Mouse (Mus musculus) intestine, embryonic 14.5 days (tissue): ENCODE results near the gene Smg6. TPM values are rescaled to one million over a fixed set of nuclear protein-coding genes. Genes with fewer than 3 reads are reported as not detected.

ENCODE experiments used
- ATAC-seq: fragments of 200-750 bp; cut with Nextera tagmentation; replicated peaks from 2 replicates; pipeline ENCODE4 v1.8.0; 2017; ENCODE audit warnings: low read depth, moderate number of reproducible peaks, moderate TSS enrichment, moderate library complexity; ENCODE audit not compliant: low FRiP score, low TSS enrichment
- DNase-seq: peaks from one replicate; pipeline ENCODE4 v3.0.0-alpha.2; 2018; ENCODE audit warnings: low spot score
- H3K27ac ChIP-seq: fragments of 300-500 bp; sonication (generic); 2 replicates; pipeline ENCODE4 v1.5.1; 2014; ENCODE audit warnings: low read depth, mild to moderate bottlenecking, control low read depth
- H3K27me3 ChIP-seq: fragments of 300-500 bp; sonication (generic); replicated peaks from 2 replicates; pipeline ENCODE4 v1.6.1; 2014; ENCODE audit warnings: low read length, control low read depth; ENCODE audit not compliant: control insufficient read depth, insufficient read depth
- H3K36me3 ChIP-seq: fragments of 300-500 bp; sonication (generic); 2 replicates; pipeline ENCODE4 v1.6.1; 2014; ENCODE audit warnings: low read length, control low read depth; ENCODE audit not compliant: control insufficient read depth, insufficient read depth
- H3K4me1 ChIP-seq: fragments of 300-500 bp; sonication (generic); replicated peaks from 2 replicates; pipeline ENCODE4 v1.6.1; 2014; ENCODE audit warnings: low read length, control low read depth, mixed read lengths; ENCODE audit not compliant: control insufficient read depth, insufficient read depth
- H3K4me2 ChIP-seq: fragments of 300-500 bp; sonication (generic); 2 replicates; pipeline ENCODE4 v1.6.1; 2014; ENCODE audit warnings: low read length
- H3K4me3 ChIP-seq: fragments of 300-500 bp; sonication (generic); 2 replicates; pipeline ENCODE4 v1.5.1; 2014; ENCODE audit warnings: low read depth, low read length, control low read depth, mixed read lengths
- H3K9ac ChIP-seq: fragments of 300-500 bp; sonication (generic); 2 replicates; pipeline ENCODE4 v1.6.1; 2014; ENCODE audit warnings: mild to moderate bottlenecking, low read length
- H3K9me3 ChIP-seq: fragments of 300-500 bp; sonication (generic); 2 replicates; pipeline ENCODE4 v1.6.1; 2016; ENCODE audit warnings: low read length, control low read depth; ENCODE audit not compliant: control insufficient read depth
- WGBS: fragments of 180-500 bp; shearing (Covaris S2); extraction: QIAGEN DNeasy Blood & Tissue Kit; methylation state at CpG from one replicate; pipeline ENCODE4 v1.1.7; 2014; 5-methylcytosine and 5-hydroxymethylcytosine counted together
- polyA plus RNA-seq: library from polyadenylated mRNA; unstranded; fragments of >200 nt; fragmentation: Nextera tagmentation; extraction: Ambion mirVana; gene quantifications from 2 replicates; pipeline ENCODE4 v1.2.1, GENCODE M21; 2014

Gene Smg6
- 15.3 and 15.7 TPM in 2 replicates for polyA plus RNA-seq

DNA sequence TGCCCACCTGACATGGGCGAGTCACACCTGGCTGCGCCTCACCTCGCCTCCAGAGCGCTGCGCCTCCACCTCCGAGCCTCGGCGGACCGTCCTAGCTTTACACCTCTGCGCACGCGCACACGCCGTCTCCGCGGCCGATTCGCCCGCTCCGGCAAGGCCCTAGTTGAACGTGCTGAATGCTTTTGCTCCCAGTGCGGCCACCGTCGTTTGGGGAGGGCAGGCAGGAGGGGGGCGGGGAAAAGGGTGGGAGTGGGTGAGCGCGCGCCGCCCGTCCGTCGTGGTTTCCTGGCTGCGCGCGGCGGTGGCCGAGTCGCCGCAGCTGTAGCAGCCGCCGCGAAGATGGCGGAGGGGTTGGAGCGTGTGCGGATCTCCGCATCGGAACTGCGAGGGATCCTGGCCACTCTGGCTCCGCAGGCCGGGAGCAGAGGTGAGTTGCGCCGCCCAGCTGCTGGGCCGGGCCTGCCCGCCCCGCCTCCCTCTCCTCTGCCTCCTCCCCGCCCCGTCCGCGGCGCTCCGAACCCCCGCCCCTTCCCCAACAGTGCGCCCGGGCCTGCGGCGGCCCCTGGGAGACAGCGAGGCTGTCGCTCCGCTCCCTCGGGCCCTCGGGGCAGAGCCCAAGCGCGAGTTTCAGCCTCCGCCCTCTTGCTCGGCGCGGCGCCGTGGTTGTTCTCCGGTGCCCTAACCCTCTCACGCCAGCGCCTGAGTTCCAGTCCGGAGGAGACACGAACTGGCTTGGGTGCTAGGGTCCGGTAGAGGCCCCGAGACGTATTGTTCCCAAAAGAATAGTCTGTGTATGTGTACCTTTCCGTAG lies at the start of gene Smg6, which contains the start of gene Srr:
Gene Smg6, plus strand, starts transcription at position 247 of the 811 bp plus-strand sequence.
Gene Srr, minus strand, starts transcription at position 372 of the 811 bp plus-strand sequence.
- DNase-seq, result peak; percentile 97
- Histone ChIP-seq H3K9me3 (no peaks in the 10 kb centered on the region), H3K4me2 (peak within 1 kb of the TSS; percentile 63), H3K4me1 (peaks cover 16% of the 10 kb centered on the region), H3K9ac (peak within 1 kb of the TSS; percentile 94), H3K27me3 (no peaks in the 10 kb centered on the region), H3K27ac (peak within 1 kb of the TSS; percentile 97), H3K4me3 (peak within 1 kb of the TSS; percentile 98), H3K36me3 (peaks cover 13% of the 10 kb centered on the region)
- peak; percentile 97 for ATAC-seq
- under 1% methylated on average over 82 of the region's 88 CpGs for WGBS

DNA sequence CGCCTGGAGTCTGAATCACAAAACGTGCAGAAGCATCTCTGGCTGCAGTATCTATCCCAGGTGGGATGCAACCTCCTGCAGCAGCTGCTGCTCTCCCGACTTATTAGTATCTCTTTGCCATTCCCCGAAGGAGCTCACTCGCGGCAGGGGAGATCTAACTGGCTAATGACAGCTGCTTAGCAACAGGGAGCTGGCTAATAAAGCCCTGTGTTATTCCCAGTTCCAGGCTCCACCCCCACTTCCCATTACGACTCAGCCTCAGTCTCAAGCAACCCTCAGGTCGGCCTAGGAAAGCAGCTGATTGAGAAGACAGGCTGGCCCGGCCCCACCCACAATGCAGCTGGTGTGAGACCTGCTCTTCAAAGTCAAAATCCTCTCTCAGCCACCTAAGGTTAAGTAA lies 48.8 kb upstream of the Smg6 start:
- H3K4me2 ChIP-seq, result peak overlapping the region; percentile 31

DNA sequence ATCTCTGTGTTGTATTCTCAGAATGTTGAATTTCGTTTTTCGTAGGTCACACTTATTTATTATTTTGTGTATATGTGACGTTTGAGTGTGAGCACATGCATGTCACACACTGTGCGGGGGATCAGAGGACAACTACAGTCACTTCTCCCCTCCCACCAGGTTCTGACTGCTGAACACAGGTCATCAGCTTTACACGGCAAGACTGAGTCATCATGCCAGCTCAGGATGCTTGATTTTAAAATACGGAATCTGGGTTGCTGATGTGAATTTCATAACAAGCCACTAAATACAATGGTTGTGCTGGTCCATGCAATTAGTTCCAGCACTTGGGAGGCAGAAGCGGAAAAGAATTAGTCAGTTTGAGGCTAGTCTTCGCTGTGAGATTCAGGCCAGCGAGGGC lies 44.6 kb upstream of the Smg6 start:
- H3K36me3 ChIP-seq, result no peaks in the 10 kb centered on the region
- ATAC-seq (no peak), DNase-seq (no peak)
- 86% methylated on average over 9 of the region's 9 CpGs for WGBS
- H3K4me3 ChIP-seq, result no peak overlapping the region
- H3K27me3 ChIP-seq, result no peaks in the 10 kb centered on the region
- H3K4me2 ChIP-seq, result no peak overlapping the region
- no peak overlapping the region for H3K27ac ChIP-seq
- H3K9ac ChIP-seq, result no peak overlapping the region
- no peaks in the 10 kb centered on the region for H3K9me3 ChIP-seq
- peaks cover 13% of the 10 kb centered on the region; the same call in 1 of the 2 replicates for H3K4me1 ChIP-seq

More for the DNA sequence above, 48.8 kb upstream of the Smg6 start:
- DNase-seq, result peak; percentile 65
- 2% methylated on average over 9 of the region's 9 CpGs for WGBS
- H3K27me3 ChIP-seq, result no peaks in the 10 kb centered on the region
- H3K4me3 ChIP-seq, result no peak overlapping the region
- H3K36me3 ChIP-seq, result no peaks in the 10 kb centered on the region
- H3K9me3 ChIP-seq, result no peaks in the 10 kb centered on the region
- ATAC-seq, result peak; percentile 87
- no peak overlapping the region for H3K9ac ChIP-seq
- H3K4me1 ChIP-seq, result peaks cover 12% of the 10 kb centered on the region; the same call in 1 of the 2 replicates
- no peak overlapping the region for H3K27ac ChIP-seq

DNA sequence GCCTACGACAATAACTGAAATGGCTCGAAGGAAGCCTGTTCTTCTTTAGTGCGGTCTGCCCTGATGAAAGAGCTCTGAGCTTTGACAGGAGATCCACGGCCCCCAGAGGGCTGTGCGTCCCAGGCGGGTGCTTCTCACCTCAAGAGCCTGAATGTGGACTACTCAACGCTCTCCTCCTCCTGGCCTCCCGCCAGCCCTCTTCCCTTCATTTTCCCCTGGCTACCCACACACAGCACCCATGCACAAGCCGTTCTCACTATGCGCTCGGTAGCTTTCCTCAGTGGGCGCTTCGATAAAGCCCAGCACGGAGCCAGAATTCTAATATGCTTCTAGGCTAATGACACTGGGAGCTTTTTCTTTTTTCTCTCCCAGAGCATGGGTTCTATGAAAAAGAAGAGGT lies 43.6 kb upstream of the Smg6 start:
- 53% methylated on average over 14 of the region's 14 CpGs for WGBS
- no peak overlapping the region for H3K4me3 ChIP-seq
- H3K4me2 ChIP-seq, result no peak overlapping the region
- H3K4me1 ChIP-seq, result peaks cover 6% of the 10 kb centered on the region; the same call in 1 of the 2 replicates
- no peak overlapping the region for H3K27ac ChIP-seq
- ATAC-seq, result no peak
- no peaks in the 10 kb centered on the region for H3K9me3 ChIP-seq
- H3K36me3 ChIP-seq, result no peaks in the 10 kb centered on the region
- no peak for DNase-seq
- no peak overlapping the region for H3K9ac ChIP-seq
- no peaks in the 10 kb centered on the region for H3K27me3 ChIP-seq

DNA sequence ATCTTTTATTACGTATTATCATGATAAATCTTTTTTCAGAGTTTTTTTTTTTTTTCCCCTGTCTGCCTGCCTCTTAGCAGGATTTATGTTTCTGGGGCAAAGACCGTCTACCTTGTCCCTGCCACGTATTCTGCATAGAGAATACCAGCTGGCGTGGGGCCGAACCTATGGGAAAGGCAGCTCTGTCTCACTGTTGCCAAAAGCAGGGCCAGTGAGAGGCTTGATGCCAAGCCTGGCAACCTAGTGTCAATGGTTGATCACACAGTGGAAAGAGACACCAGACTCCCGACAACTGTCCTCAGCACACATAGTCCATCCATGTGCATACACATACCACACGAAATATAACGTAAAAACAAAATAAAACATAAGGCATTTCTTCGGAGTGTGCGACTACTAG lies 42.5 kb upstream of the Smg6 start:
- ATAC-seq, result no peak
- no peak overlapping the region for H3K4me2 ChIP-seq
- WGBS, result 95% methylated on average over 10 of the region's 10 CpGs
- H3K4me1 ChIP-seq, result 0 out of 2 replicates have a peak, but pooled peaks cover 3% of the 10 kb centered on the region
- H3K9me3 ChIP-seq, result no peaks in the 10 kb centered on the region
- no peak overlapping the region for H3K9ac ChIP-seq
- H3K27me3 ChIP-seq, result no peaks in the 10 kb centered on the region
- H3K27ac ChIP-seq, result no peak overlapping the region
- no peak for DNase-seq
- no peak overlapping the region for H3K4me3 ChIP-seq
- no peaks in the 10 kb centered on the region for H3K36me3 ChIP-seq

DNA sequence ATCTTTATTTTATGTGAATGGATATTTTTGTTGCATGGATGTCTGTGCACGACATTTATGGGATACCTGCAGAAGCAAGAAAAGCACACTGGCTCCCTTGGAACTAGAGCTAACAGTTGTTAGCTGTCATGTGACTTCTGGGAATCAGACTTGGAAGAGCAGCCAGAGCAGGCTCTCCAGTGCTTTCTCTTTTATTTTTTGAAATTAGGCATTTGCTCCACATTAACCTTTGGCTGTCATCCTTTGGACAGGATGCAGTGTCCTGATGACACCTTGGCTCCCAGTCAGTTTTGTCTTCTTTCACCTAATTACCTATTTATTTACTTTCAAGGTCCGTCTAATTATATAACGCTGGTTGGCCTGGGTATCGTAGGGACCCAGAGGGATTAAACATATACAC lies 31.0 kb upstream of the Smg6 start:
- H3K4me2 ChIP-seq, result no peak overlapping the region
- H3K4me1 ChIP-seq, result 0 out of 2 replicates have a peak, but pooled peaks cover 7% of the 10 kb centered on the region
- H3K27me3 ChIP-seq, result no peaks in the 10 kb centered on the region
- H3K4me3 ChIP-seq, result no peak overlapping the region
- H3K9me3 ChIP-seq, result no peaks in the 10 kb centered on the region
- peaks cover 4% of the 10 kb centered on the region for H3K36me3 ChIP-seq
- WGBS, result 70% methylated on average over 4 of the region's 4 CpGs
- no peak overlapping the region for H3K27ac ChIP-seq
- no peak for ATAC-seq
- no peak overlapping the region for H3K9ac ChIP-seq
- DNase-seq, result no peak

DNA sequence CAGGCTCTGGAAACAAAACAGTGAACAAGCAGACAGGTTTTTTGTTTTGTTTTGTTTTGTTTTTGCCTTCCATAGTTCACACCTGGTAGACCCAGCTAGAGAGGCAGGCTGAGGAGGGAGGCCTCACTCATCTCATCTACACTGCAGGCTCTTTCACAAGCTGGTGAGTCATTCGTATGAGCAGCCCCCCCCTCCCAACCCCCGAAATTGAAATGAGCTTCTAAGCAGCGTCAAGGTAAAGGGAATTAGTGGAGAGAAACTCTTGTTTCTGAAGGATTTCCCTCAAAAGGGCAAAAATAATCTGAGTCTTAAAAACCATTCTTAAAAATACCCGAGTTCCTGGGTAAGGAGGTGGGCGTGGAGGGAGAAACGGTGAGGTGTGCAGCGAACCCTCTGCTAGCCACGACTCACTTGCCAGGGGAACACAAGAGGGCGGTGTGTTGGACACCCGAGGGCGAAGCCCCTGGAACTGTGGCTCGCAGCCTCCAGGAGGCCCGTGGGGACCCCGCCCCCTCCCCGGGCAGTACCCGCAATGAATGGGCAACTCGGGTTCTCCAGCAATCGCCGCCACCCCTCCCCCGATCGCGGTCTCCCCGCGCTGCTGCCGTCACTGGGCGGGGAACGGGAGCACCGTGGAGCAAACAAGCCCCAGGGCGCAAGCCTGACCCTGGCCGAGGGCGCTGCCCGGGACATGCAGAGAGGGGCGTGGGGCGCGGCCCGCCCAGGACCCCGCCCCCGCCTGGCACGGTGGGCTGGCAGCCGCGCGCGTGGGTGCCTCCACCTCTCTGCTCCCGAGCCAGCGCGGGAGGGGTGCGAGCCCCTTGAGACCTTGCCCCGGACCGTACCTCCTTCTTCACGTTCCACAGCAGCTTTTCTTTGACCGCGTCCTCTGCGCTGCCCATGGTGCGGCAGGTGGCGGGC lies 29.4 kb upstream of the Smg6 start:
- Histone ChIP-seq H3K9me3 (no peaks in the 10 kb centered on the region), H3K9ac (peak overlapping the region; percentile 81), H3K4me1 (peaks cover 11% of the 10 kb centered on the region; the same call in 1 of the 2 replicates), H3K27me3 (no peaks in the 10 kb centered on the region), H3K4me2 (peak overlapping the region; percentile 93), H3K36me3 (peaks cover 20% of the 10 kb centered on the region), H3K4me3 (peak overlapping the region; percentile 97), H3K27ac (peak overlapping the region; percentile 78)
- peak; percentile 85 for DNase-seq
- WGBS, result under 1% methylated on average over 48 of the region's 55 CpGs
- peak; percentile 70 for ATAC-seq

DNA sequence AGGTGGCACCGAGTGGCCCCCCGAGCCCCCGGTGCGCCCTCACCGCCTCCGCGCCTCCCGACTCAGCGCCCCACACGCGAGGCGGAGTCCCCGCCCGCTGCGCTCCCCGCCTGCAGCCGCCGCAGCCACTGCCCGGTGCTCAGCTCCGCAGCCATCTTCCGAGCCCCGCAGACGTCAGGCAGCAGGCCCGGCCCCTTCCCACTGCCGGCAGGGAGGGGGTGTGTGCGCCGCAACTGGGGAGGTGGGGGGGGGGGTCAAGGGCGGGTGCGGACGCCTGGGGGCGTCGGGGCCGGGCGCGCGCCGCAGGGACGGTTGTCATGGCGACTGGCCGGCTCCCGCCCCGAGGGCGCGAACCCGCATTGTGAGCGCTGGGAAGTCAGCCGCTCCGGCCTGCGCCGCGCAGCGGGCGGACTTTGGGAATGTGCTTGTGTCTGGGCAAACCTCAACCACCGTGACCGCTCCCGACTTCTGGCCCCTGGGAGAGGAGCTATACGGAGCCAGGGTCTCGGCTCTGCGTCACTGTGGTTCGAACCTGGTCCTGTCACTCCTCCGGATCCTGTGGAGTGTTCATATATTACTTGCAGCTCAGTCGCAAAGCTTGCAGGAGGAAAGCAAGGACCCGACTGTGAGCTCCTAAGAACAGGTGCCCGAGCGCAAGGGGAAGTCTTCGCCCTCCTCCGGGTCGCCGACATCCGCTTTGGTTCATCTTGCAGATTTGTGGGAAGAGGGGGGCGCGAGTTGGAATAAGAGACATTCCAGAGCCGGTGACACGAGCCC lies 28.5 kb upstream of the Smg6 start, which contains the start of gene Sgsm2:
Gene Sgsm2, minus strand, starts transcription at position 160 of the 777 bp plus-strand sequence.
- peak; percentile 89 for DNase-seq
- no peaks in the 10 kb centered on the region for H3K9me3 ChIP-seq
- H3K4me1 ChIP-seq, result peaks cover 11% of the 10 kb centered on the region; the same call in 1 of the 2 replicates
- no peaks in the 10 kb centered on the region for H3K27me3 ChIP-seq
- under 1% methylated on average over 71 of the region's 74 CpGs for WGBS
- peaks cover 29% of the 10 kb centered on the region for H3K36me3 ChIP-seq
- H3K4me2 ChIP-seq, result peak within 1 kb of the TSS; percentile 93
- peak within 1 kb of the TSS; percentile 97 for H3K4me3 ChIP-seq
- ATAC-seq, result peak; percentile 75
- peak within 1 kb of the TSS; percentile 78 for H3K27ac ChIP-seq
- peak within 1 kb of the TSS; percentile 81 for H3K9ac ChIP-seq
